Mouse (Mus musculus) neural tube, embryonic 15.5 days (tissue): ENCODE data around the gene Rbm6. TPM values are rescaled to one million over a fixed set of nuclear protein-coding genes. Genes with fewer than 3 reads are reported as not detected.

Experiments
- ATAC-seq: fragments of 200-750 bp; cut with Nextera tagmentation; 2 replicates; pipeline ENCODE4 v1.8.0; 2017; ENCODE audit warnings: mild to moderate bottlenecking, moderate TSS enrichment, moderate library complexity; ENCODE audit not compliant: low FRiP score
- H3K27ac ChIP-seq: fragments of 300-500 bp; sonication (generic); replicated peaks from 2 replicates; pipeline ENCODE4 v1.5.1; 2015; ENCODE audit warnings: mild to moderate bottlenecking, inconsistent platforms
- H3K27me3 ChIP-seq: fragments of 300-500 bp; sonication (generic); replicated peaks from 2 replicates; pipeline ENCODE4 v1.6.1; 2015; ENCODE audit warnings: inconsistent platforms
- H3K36me3 ChIP-seq: fragments of 300-500 bp; sonication (generic); 2 replicates; pipeline ENCODE4 v1.6.1; 2015; ENCODE audit warnings: inconsistent platforms
- H3K4me1 ChIP-seq: fragments of 300-500 bp; sonication (generic); 2 replicates; pipeline ENCODE4 v1.6.1; 2015; ENCODE audit warnings: inconsistent platforms
- H3K4me2 ChIP-seq: fragments of 300-500 bp; sonication (generic); 2 replicates; pipeline ENCODE4 v1.6.1; 2015; ENCODE audit warnings: inconsistent platforms, mild to moderate bottlenecking, moderate library complexity
- H3K4me3 ChIP-seq: fragments of 300-500 bp; sonication (generic); replicated peaks from 2 replicates; pipeline ENCODE4 v1.5.1; 2015; ENCODE audit warnings: mild to moderate bottlenecking, inconsistent platforms
- H3K9ac ChIP-seq: fragments of 300-500 bp; sonication (generic); replicated peaks from 2 replicates; pipeline ENCODE4 v1.6.1; 2015; ENCODE audit warnings: mild to moderate bottlenecking, inconsistent platforms
- H3K9me3 ChIP-seq: fragments of 300-500 bp; sonication (generic); replicated peaks from 2 replicates; pipeline ENCODE4 v1.6.1; 2016; ENCODE audit warnings: inconsistent platforms
- WGBS: fragments of 180-500 bp; shearing (Covaris S2); methylation state at CpG from one replicate; pipeline ENCODE4 v1.1.7; 2015; ENCODE audit warnings: mixed read lengths; 5-methylcytosine and 5-hydroxymethylcytosine counted together
- polyA plus RNA-seq: library from polyadenylated mRNA; unstranded; fragments of >200 nt; fragmentation: Nextera tagmentation; extraction: Ambion mirVana; gene quantifications from 2 replicates; pipeline ENCODE4 v1.2.1, GENCODE M21; 2015

Rbm6 gene
- polyA plus RNA-seq, 1 experiment from 2014 or later, result 86.3 TPM

DNA sequence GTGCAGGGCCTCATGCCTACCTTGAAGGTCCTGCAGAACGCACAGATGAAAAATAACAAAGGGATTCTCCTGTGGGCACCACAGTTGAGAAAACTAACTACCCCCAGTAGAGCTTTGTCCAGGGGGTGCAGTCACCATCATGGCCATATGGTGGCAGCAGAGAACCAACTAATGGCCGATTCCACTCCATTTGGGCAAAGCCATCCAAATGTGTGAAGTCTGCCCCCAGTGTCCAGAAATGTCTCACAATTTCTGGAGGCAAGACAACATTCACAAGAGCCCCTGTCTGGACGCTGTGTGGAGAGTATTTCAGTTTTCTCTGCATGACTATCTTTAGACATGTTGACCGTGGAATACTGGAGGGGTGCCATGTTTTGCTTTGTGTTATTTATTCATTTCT, 31.7 kb upstream of the Rbm6 start:
- 5% methylated on average over 4 of the region's 4 CpGs for WGBS
- H3K27ac ChIP-seq, result 0 out of 2 replicates have a peak overlapping the region, but pooled peaks have one; percentile 13
- ATAC-seq, result peak; percentile 54; the same call in 1 of the 2 replicates
- H3K36me3 ChIP-seq, result peaks cover 18% of the 10 kb centered on the region
- no peak overlapping the region for H3K9ac ChIP-seq
- H3K4me2 ChIP-seq, result no peak overlapping the region
- no peaks in the 10 kb centered on the region for H3K9me3 ChIP-seq
- H3K27me3 ChIP-seq, result peaks cover 8% of the 10 kb centered on the region
- no peak overlapping the region for H3K4me3 ChIP-seq
- peaks cover 40% of the 10 kb centered on the region for H3K4me1 ChIP-seq

DNA sequence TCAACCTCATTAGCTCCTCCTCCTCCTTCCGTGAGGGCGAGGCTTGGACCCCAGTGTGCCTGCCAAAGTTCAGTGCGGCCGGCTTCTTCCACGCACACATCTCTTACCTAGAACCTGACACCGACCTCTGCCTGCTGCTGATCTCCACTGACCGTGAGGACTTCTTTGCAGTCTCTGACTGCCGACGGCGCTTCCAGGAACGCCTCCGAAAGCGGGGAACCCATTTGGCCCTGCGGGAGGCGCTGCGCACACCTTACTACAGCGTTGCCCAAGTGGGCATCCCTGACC, 28.5 kb upstream of the Rbm6 start:
- peak overlapping the region; percentile 64 for H3K4me2 ChIP-seq
- H3K9ac ChIP-seq, result no peak overlapping the region
- H3K4me1 ChIP-seq, result peaks cover 24% of the 10 kb centered on the region
- no peak overlapping the region for H3K27ac ChIP-seq
- H3K4me3 ChIP-seq, result no peak overlapping the region
- peaks cover 12% of the 10 kb centered on the region for H3K27me3 ChIP-seq
- H3K9me3 ChIP-seq, result no peaks in the 10 kb centered on the region
- no peak for ATAC-seq
- 13% methylated on average over 17 of the region's 17 CpGs for WGBS
- H3K36me3 ChIP-seq, result peaks cover 33% of the 10 kb centered on the region

DNA sequence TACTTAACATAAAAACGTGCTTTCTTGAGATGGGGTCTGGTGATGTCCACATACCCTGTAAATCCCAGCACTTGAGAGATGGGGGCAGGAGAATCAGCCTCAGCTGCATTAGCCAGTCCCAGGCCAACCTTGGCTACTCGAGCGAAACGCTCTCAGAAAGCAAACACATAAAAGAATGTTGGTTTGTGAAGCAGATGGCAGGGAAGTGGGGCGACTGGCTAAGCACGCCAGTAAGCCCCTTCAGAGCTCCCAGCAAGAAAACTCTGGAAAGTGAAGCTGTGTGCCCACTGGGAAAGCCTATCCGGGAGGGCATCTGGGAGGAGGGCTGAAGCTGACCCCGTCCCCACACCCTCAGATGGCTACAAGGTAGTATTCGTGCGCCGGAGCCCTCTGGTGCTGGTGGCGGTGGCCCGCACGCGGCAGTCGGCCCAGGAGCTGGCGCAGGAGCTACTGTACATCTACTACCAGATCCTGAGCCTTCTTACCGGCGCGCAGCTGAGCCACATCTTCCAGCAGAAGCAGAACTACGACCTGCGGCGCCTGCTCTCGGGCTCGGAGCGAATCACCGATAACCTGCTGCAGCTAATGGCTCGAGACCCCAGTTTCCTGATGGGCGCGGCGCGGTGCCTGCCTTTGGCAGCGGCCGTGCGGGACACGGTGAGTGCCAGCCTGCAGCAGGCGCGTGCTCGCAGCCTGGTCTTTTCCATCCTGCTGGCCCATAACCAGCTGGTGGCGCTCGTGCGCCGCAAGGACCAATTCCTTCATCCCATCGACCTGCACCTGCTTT, 28.0 kb upstream of the Rbm6 start:
- H3K27ac ChIP-seq, result no peak overlapping the region
- peak; percentile 77 for ATAC-seq
- H3K9ac ChIP-seq, result peak overlapping the region; percentile 49
- WGBS, result 6% methylated on average over 44 of the region's 44 CpGs
- no peaks in the 10 kb centered on the region for H3K9me3 ChIP-seq
- H3K4me3 ChIP-seq, result peak overlapping the region; percentile 36
- peaks cover 20% of the 10 kb centered on the region for H3K4me1 ChIP-seq
- H3K4me2 ChIP-seq, result peak overlapping the region; percentile 64
- H3K27me3 ChIP-seq, result peaks cover 12% of the 10 kb centered on the region
- H3K36me3 ChIP-seq, result peaks cover 38% of the 10 kb centered on the region

DNA sequence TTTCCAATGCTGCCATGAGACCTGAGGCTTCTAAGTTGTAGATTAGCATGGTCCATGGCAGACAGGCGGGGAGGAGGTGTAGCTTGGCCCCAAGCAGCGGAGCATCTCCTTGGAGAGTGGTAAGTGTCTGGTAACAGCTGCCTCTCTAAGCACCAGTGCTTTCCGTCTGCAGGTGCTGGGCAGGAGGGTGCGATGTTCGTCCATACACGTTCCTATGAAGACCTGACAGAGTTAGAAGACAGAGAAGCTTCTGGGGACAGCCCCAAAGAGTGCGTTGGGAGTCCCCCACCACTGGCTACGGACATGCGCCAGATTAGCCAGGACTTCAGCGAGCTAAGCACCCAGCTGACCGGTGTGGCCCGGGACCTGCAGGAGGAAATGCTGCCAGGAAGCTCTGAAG, 26.8 kb upstream of the Rbm6 start:
- H3K4me1 ChIP-seq, result peaks cover 17% of the 10 kb centered on the region
- no peak overlapping the region for H3K27ac ChIP-seq
- no peak overlapping the region for H3K9ac ChIP-seq
- no peak for ATAC-seq
- WGBS, result 81% methylated on average over 12 of the region's 12 CpGs
- no peak overlapping the region for H3K4me3 ChIP-seq
- no peak overlapping the region for H3K4me2 ChIP-seq
- H3K9me3 ChIP-seq, result no peaks in the 10 kb centered on the region
- peaks cover 38% of the 10 kb centered on the region for H3K36me3 ChIP-seq
- peaks cover 12% of the 10 kb centered on the region for H3K27me3 ChIP-seq

DNA sequence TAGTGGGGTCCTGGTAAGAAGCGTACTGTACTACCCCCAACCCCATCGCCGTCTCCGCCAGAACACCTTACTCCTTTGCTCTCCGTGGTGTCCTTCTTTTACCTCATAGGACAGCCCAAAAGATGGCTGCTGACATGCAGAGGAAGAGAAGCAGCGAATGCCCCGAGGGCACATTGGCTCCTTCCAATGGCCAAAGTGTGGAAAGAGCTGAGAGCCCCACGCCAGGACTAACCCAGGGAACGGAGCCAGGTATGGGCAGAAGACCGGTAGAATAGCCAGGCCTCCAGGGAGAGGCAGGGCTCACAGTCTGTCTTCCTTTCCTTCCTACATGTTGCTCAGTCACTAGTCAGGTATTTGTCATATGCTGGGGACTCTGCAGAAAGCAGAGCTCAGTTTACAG, 25.5 kb upstream of the Rbm6 start:
- no peak overlapping the region for H3K9ac ChIP-seq
- no peak overlapping the region for H3K4me3 ChIP-seq
- H3K4me2 ChIP-seq, result no peak overlapping the region
- no peak for ATAC-seq
- 88% methylated on average over 10 of the region's 10 CpGs for WGBS
- H3K9me3 ChIP-seq, result no peaks in the 10 kb centered on the region
- no peak overlapping the region for H3K27ac ChIP-seq
- H3K4me1 ChIP-seq, result peaks cover 16% of the 10 kb centered on the region
- peaks cover 12% of the 10 kb centered on the region for H3K27me3 ChIP-seq
- H3K36me3 ChIP-seq, result peaks cover 38% of the 10 kb centered on the region

DNA sequence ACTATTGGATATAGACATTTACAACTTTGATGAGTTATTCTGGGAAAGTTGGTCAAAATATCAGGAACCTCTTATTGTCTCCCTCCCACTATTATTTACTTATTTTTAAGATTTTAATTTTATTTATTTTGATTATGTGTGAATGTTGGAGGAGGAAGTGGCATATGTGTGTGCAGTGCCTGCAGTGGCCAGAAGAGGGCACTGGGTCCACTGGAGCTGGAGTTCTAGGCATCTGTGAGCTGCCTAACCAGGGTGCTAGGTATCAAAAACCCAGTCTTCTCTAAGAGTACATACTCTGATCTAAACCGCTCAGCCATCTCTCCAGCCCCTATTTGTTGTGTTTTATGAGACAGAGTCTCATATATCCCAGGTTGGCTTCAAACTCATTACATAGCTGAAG, 18.0 kb upstream of the Rbm6 start:
- H3K27ac ChIP-seq, result no peak overlapping the region
- H3K4me3 ChIP-seq, result no peak overlapping the region
- WGBS, result 90% methylated on average over 1 of the region's 1 CpGs
- no peak overlapping the region for H3K4me2 ChIP-seq
- H3K4me1 ChIP-seq, result peaks cover 22% of the 10 kb centered on the region
- ATAC-seq, result no peak
- 0 out of 2 replicates have a peak, but pooled peaks cover 4% of the 10 kb centered on the region for H3K36me3 ChIP-seq
- H3K27me3 ChIP-seq, result peaks cover 9% of the 10 kb centered on the region
- no peak overlapping the region for H3K9ac ChIP-seq
- H3K9me3 ChIP-seq, result no peaks in the 10 kb centered on the region

DNA sequence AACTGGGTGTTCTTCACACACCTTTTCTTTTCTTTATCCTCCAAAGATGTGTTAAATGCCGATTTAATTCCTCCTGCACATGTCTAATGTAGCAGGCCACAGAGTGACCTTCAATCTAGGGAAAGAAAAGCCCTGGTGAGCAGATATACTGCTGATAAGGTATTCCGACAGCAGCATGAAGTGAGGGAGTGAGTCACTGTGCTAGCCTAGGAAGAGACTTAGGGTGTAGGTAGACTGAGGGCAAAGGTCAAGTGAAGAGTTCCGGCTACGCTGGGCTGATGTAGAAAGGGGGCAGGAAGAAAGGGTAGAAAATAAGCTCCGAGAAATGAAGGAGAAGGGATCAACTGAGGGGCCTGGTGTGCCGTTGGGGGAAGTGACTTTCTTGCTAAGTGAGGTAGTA, 17.2 kb upstream of the Rbm6 start:
- H3K9me3 ChIP-seq, result no peaks in the 10 kb centered on the region
- H3K4me3 ChIP-seq, result no peak overlapping the region
- H3K9ac ChIP-seq, result no peak overlapping the region
- ATAC-seq, result no peak
- WGBS, result 91% methylated on average over 6 of the region's 6 CpGs
- peaks cover 11% of the 10 kb centered on the region for H3K27me3 ChIP-seq
- H3K27ac ChIP-seq, result no peak overlapping the region
- H3K36me3 ChIP-seq, result 0 out of 2 replicates have a peak, but pooled peaks cover 4% of the 10 kb centered on the region
- no peak overlapping the region for H3K4me2 ChIP-seq
- peaks cover 22% of the 10 kb centered on the region for H3K4me1 ChIP-seq

DNA sequence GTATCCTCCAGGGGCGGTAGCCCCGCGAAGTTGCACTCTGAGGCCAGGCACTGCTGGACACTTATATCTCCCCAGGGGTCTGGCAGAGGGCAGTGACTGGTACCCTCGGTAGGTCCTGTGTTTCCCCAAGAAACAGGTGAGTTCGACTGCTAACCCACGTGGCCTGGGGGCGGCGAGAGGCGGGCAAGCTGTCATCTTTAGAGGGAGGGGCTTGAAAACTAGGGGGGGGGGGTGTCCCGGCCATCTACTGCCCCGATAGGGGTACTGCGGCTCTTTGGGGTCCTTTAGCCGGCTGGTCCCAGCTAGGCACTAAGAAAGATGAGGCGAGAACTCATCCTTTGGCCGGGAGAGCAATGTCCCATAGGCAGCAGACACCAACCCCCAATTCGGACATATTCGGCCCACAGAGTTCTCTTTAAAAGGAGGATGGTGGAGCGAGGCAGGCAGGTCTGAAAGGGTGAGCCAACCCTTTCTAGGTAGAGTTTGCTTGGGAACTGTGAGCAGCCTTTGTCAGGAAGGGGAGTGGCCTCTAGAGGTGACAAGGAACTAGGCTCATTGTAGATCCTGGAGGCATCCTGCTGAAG, 15.3 kb upstream of the Rbm6 start:
- peak overlapping the region; percentile 86 for H3K9ac ChIP-seq
- 0% methylated on average over 18 of the region's 18 CpGs for WGBS
- peaks cover 17% of the 10 kb centered on the region for H3K27me3 ChIP-seq
- H3K4me2 ChIP-seq, result peak overlapping the region; percentile 83
- no peaks in the 10 kb centered on the region for H3K9me3 ChIP-seq
- H3K4me1 ChIP-seq, result peaks cover 22% of the 10 kb centered on the region
- 0 out of 2 replicates have a peak, but pooled peaks cover 4% of the 10 kb centered on the region for H3K36me3 ChIP-seq
- H3K27ac ChIP-seq, result peak overlapping the region; percentile 85
- ATAC-seq, result peak; percentile 84
- peak overlapping the region; percentile 84 for H3K4me3 ChIP-seq

DNA sequence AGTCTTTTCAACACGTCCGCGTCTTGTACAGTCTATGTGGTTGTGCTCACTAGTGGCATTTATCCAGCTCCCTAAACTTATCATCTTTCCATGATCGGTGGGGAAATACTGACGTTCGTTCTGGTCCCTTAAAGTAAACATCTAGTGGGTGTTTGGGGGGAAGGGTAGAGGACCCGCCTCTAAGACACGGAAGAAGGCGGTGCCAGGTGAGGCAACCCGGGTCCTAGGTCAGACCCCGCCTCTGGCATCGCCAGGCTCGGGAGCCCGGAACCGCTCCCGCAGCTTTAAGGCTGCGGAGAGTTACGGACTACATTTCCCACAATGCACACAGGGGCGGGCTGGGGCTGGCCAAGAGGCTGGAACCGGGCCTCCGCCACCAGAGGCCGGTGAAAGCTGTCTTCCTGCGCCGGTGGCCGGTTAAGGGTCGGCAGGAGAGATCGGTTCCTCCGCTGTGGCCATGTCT, 14.8 kb upstream of the Rbm6 start, which contains the start of gene Mon1a:
Mon1a (plus strand) TSS at position 348 of the 463 bp plus-strand sequence.
- WGBS, result under 1% methylated on average over 28 of the region's 28 CpGs
- Histone ChIP-seq H3K27me3 (peaks cover 17% of the 10 kb centered on the region), H3K4me3 (peak within 1 kb of the TSS; percentile 84), H3K4me2 (peak within 1 kb of the TSS; percentile 83), H3K9me3 (no peaks in the 10 kb centered on the region), H3K9ac (peak within 1 kb of the TSS; percentile 86), H3K36me3 (0 out of 2 replicates have a peak, but pooled peaks cover 4% of the 10 kb centered on the region), H3K27ac (peak within 1 kb of the TSS; percentile 85), H3K4me1 (peaks cover 22% of the 10 kb centered on the region)
- peak; percentile 95 for ATAC-seq

DNA sequence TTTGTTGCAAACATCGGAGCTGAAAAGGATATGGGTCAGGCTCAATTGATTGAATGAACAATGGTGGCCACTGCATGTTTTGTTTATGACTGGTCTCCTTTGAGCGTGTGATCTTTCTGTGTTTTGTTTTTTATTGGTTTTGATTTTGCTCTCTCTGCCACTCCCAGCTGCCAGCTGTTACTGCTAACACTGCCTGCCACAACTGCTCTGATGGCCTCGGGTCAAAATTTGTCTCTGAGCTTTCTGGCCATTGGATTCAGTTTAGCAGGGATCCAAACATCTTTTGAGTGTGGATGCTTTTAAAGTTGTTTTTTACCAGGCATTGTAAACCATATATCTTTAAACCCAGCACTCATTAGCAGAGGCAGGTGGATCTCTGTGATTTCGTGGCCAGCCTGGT, 7.4 kb upstream of the Rbm6 start:
- no peak for ATAC-seq
- no peaks in the 10 kb centered on the region for H3K36me3 ChIP-seq
- peaks cover 11% of the 10 kb centered on the region for H3K27me3 ChIP-seq
- H3K9ac ChIP-seq, result no peak overlapping the region
- H3K9me3 ChIP-seq, result no peaks in the 10 kb centered on the region
- no peak overlapping the region for H3K4me3 ChIP-seq
- no peak overlapping the region for H3K27ac ChIP-seq
- no peak overlapping the region for H3K4me2 ChIP-seq
- 64% methylated on average over 4 of the region's 4 CpGs for WGBS
- no peaks in the 10 kb centered on the region for H3K4me1 ChIP-seq

DNA sequence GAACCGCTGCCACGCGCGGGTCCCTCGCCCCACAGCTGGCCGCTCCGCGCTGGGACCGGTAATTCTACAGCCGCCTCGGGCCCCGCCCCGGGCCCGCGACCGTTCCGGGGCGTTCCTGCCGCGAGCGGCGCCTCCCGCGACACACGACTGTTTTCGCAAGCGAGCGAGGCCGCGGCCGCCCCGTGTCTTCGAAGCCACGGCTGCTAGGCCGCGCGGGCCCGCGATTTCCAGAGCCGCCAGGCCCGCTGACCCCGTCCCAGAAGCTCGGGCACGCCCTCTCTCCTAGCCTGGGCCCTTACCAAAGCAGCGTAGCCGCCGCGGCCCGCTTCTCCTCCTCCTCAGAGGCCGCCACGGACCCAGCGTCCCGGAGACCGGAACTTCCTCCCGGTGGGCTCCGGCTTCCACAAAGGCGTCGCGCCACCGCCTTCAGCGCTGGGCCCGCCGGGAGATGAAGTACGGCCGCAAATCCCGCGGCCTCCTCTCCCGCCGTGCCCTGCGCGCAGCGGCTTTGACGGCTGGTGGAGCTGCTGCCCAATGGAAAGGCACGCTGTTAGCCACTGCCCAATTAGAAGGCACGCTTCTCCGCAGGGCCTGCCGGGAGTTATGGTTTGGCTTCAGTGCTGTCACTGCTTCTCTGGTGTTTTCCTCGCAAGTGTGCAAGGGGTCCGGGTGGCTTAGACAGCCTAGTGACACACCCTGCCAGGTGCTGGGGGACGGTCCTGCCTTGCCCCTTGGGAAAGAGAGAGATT, 513 bp downstream of the Rbm6 start:
- Histone ChIP-seq H3K4me3 (peak overlapping the region; percentile 56), H3K9me3 (no peaks in the 10 kb centered on the region), H3K27me3 (peaks cover 5% of the 10 kb centered on the region; the same call in 1 of the 2 replicates), H3K4me1 (peaks cover 21% of the 10 kb centered on the region), H3K27ac (peak overlapping the region; percentile 93), H3K9ac (peak overlapping the region; percentile 71), H3K36me3 (0 out of 2 replicates have a peak, but pooled peaks cover 7% of the 10 kb centered on the region), H3K4me2 (peak overlapping the region; percentile 72)
- under 1% methylated on average over 75 of the region's 80 CpGs for WGBS
- peak; percentile 99 for ATAC-seq
